Mouse (Mus musculus) lung, postnatal 0 days (tissue): ENCODE results near the gene Ablim2. TPM values are rescaled to one million over a fixed set of nuclear protein-coding genes. Genes with fewer than 3 reads are reported as not detected.
A peak's percentile ranks its signal among the peaks of the same experiment; 100 is the strongest.

Source experiments
- ATAC-seq: fragments of 200-750 bp; cut with Nextera tagmentation; 2 replicates; pipeline ENCODE4 v1.8.0; 2017; ENCODE audit warnings: moderate library complexity
- DNase-seq: peaks from one replicate; pipeline ENCODE4 v3.0.0-alpha.2; 2016; ENCODE audit warnings: low spot score
- H3K27ac ChIP-seq: fragments of 300-500 bp; sonication (generic); 2 replicates; pipeline ENCODE4 v1.5.1; 2014; ENCODE audit warnings: antibody characterized with exemption, mild to moderate bottlenecking, low read length, mixed read lengths
- H3K27me3 ChIP-seq: fragments of 300-500 bp; sonication (generic); replicated peaks from 2 replicates; pipeline ENCODE4 v1.6.1; 2014; ENCODE audit warnings: low read length, mixed read lengths; ENCODE audit not compliant: insufficient read depth
- H3K36me3 ChIP-seq: fragments of 300-500 bp; sonication (generic); 2 replicates; pipeline ENCODE4 v1.6.1; 2014; ENCODE audit warnings: low read length, mixed read lengths; ENCODE audit not compliant: insufficient read depth
- H3K4me1 ChIP-seq: fragments of 300-500 bp; sonication (generic); 2 replicates; pipeline ENCODE4 v1.6.1; 2014; ENCODE audit warnings: antibody characterized with exemption, low read depth, low read length, mixed read lengths; ENCODE audit not compliant: insufficient read depth
- H3K4me2 ChIP-seq: fragments of 300-500 bp; sonication (generic); replicated peaks from 2 replicates; pipeline ENCODE4 v1.6.1; 2014; ENCODE audit warnings: low read depth, mild to moderate bottlenecking, low read length, moderate library complexity, mixed read lengths
- H3K4me3 ChIP-seq: fragments of 300-500 bp; sonication (generic); 2 replicates; pipeline ENCODE4 v1.5.1; 2014; ENCODE audit warnings: low read depth, low read length
- H3K9ac ChIP-seq: fragments of 300-500 bp; sonication (generic); replicated peaks from 2 replicates; pipeline ENCODE4 v1.6.1; 2014; ENCODE audit warnings: low read depth, mild to moderate bottlenecking
- H3K9me3 ChIP-seq: fragments of 300-500 bp; sonication (generic); 2 replicates; pipeline ENCODE4 v1.6.1; 2016; ENCODE audit warnings: low read length, mixed read lengths
- CTCF ChIP-seq: IDR thresholded peaks from 2 replicates; pipeline ENCODE4 v1.5.1; 2016; ENCODE audit warnings: antibody characterized with exemption, mild to moderate bottlenecking
- EP300 ChIP-seq: IDR thresholded peaks from 2 replicates; pipeline ENCODE4 v1.6.1; 2016; ENCODE audit warnings: antibody characterized with exemption, mild to moderate bottlenecking, control low read depth
- WGBS: fragments of 180-500 bp; shearing (Covaris S2); extraction: QIAGEN DNeasy Blood & Tissue Kit; methylation state at CpG from one replicate; pipeline ENCODE4 v1.1.7; 2014; 5-methylcytosine and 5-hydroxymethylcytosine counted together
- polyA plus RNA-seq: library from polyadenylated mRNA; unstranded; fragments of >200 nt; fragmentation: Nextera tagmentation; extraction: Ambion mirVana; gene quantifications from 2 replicates; pipeline ENCODE4 v1.2.1, GENCODE M21; 2015

The Ablim2 gene
- polyA plus RNA-seq, 1 experiment from 2014 or later = 0.74 TPM

DNA sequence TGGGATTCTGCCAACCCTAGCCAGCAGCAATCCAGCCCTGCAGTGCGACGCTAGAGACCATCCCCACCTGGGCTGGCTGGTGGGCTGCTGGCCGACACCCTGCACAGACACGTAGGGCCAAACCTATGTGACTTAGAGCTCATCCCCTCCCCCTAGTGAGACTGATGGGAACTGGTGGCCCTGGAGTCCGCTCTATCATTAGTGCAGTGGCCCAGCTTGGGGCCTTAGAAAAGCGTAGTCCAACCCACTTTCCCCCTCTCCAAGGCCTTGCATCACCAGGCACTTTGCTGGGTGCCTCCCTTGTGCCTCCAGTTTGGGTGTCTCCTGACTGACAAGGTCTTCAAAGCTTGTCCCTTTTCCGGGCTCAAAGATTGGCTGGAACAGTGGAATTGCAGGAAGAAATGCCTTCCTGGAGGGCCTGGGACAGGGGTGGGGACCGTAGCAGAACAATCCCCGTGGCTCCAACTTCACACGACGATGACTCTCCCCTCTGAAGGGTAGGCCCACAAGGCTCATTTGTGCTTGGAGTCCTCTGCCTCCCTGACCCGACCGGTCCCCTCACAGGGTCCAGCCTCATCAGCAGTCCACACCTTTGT lies 16.4 kb upstream of the Ablim2 start:
- no peak overlapping the region for H3K4me3 ChIP-seq
- H3K4me2 ChIP-seq = no peak overlapping the region
- ATAC-seq = no peak
- 0 out of 2 replicates have a peak overlapping the region, but pooled peaks have one; percentile 51 for H3K27ac ChIP-seq
- WGBS = 35% methylated on average over 13 of the region's 13 CpGs
- H3K27me3 ChIP-seq = no peaks in the 10 kb centered on the region
- no peak for TF ChIP-seq EP300
- peak; percentile 31 for TF ChIP-seq CTCF
- H3K4me1 ChIP-seq = peaks cover 26% of the 10 kb centered on the region
- DNase-seq = peak; percentile 48
- H3K9ac ChIP-seq = no peak overlapping the region
- no peaks in the 10 kb centered on the region for H3K36me3 ChIP-seq
- H3K9me3 ChIP-seq = no peaks in the 10 kb centered on the region

GRCm38 (mm10) chr5:35743238-35743951 lies 14.3 kb upstream of the Ablim2 start:
- WGBS = 55% methylated on average over 8 of the region's 8 CpGs
- DNase-seq (peak; percentile 71), ATAC-seq (no peak)
- H3K9ac ChIP-seq = no peak overlapping the region
- H3K9me3 ChIP-seq = no peaks in the 10 kb centered on the region
- no peaks in the 10 kb centered on the region for H3K36me3 ChIP-seq
- TF ChIP-seq CTCF (no peak), EP300 (no peak)
- no peak overlapping the region for H3K4me3 ChIP-seq
- H3K4me2 ChIP-seq = no peak overlapping the region
- peaks cover 23% of the 10 kb centered on the region for H3K4me1 ChIP-seq
- H3K27me3 ChIP-seq = no peaks in the 10 kb centered on the region
- H3K27ac ChIP-seq = peak overlapping the region; percentile 51

DNA sequence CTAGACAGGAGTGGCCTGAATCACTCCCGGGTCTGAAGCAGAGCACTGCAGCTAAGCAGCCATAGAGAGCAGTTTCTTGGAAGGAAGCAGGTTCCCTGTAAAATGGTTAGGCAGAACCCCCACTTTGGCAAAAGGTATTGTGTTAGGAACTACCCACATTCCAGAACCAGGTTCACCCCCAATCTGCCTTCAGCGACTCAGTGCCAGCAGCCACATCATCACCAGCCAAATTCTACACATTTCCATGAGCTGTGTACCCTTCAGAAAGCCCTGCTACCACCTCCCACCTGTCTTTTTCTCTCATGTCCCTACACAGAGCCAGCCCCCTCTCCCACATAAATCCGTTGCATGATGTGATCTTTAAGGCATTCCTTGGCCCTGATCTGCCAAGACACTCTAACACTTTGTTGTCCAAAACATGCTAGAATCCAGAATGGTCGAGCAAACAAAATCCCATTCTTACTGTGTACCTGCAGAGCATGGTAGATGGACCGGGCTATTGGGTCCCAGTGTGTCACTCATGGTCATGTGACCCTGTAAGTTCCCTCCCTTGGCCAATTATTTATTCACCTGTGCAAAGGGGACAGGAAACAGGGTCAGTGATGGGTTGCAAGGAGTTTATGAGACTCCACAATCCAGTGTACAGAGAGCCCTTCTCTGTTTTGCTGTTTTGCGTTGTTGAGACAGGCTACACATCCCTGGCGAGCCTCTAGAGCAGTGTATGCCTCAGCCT lies 13.5 kb upstream of the Ablim2 start:
- no peak overlapping the region for H3K4me3 ChIP-seq
- ATAC-seq = no peak
- no peaks in the 10 kb centered on the region for H3K27me3 ChIP-seq
- H3K9me3 ChIP-seq = no peaks in the 10 kb centered on the region
- peaks cover 23% of the 10 kb centered on the region for H3K4me1 ChIP-seq
- 75% methylated on average over 7 of the region's 7 CpGs for WGBS
- H3K27ac ChIP-seq = peak overlapping the region; percentile 51; the same call in 1 of the 2 replicates
- H3K36me3 ChIP-seq = no peaks in the 10 kb centered on the region
- TF ChIP-seq EP300 = no peak
- TF ChIP-seq CTCF = no peak
- H3K4me2 ChIP-seq = no peak overlapping the region
- no peak overlapping the region for H3K9ac ChIP-seq
- no peak for DNase-seq

- WGBS = 84% methylated on average over 5 of the region's 5 CpGs
- H3K4me3 ChIP-seq = no peak overlapping the region
- H3K4me2 ChIP-seq = no peak overlapping the region
- no peaks in the 10 kb centered on the region for H3K9me3 ChIP-seq
- H3K9ac ChIP-seq = no peak overlapping the region
- no peaks in the 10 kb centered on the region for H3K27me3 ChIP-seq
- TF ChIP-seq EP300 = no peak
- no peak for TF ChIP-seq CTCF
- no peaks in the 10 kb centered on the region for H3K36me3 ChIP-seq
- H3K4me1 ChIP-seq = peaks cover 15% of the 10 kb centered on the region
- H3K27ac ChIP-seq = no peak overlapping the region
- DNase-seq (no peak), ATAC-seq (no peak)
Measured at GRCm38 (mm10) chr5:35745406-35745805, 12.3 kb upstream of the Ablim2 start.

GRCm38 (mm10) chr5:35746910-35747309 lies 10.8 kb upstream of the Ablim2 start:
- WGBS = 18% methylated on average over 4 of the region's 4 CpGs

DNA sequence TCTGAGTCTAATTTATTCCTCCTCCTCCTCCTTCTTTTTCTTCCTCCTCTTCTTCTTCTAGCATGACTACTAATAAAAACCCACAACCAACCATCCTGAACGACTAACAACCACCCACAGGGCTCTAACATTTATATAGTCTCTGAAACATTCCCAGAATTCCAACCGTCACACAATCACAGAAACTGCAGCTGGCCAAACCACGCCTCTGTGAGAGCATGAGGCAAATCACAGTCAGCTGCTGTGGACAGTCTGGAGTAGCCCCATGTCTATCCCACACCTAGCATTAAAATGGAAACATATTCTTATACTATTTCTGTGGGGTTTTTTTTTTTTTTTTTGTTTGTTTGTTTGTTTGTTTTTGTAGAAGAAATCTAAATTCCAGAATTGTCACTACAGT lies 8.3 kb upstream of the Ablim2 start:
- no peak for TF ChIP-seq EP300
- no peak for TF ChIP-seq CTCF
- no peaks in the 10 kb centered on the region for H3K4me1 ChIP-seq
- no peaks in the 10 kb centered on the region for H3K27me3 ChIP-seq
- no peak overlapping the region for H3K4me2 ChIP-seq
- WGBS = 54% methylated on average over 3 of the region's 3 CpGs
- H3K9ac ChIP-seq = no peak overlapping the region
- DNase-seq = no peak
- no peak for ATAC-seq
- H3K4me3 ChIP-seq = no peak overlapping the region
- H3K36me3 ChIP-seq = no peaks in the 10 kb centered on the region
- no peaks in the 10 kb centered on the region for H3K9me3 ChIP-seq
- H3K27ac ChIP-seq = no peak overlapping the region

More at GRCm38 (mm10) chr5:35746910-35747309, 10.8 kb upstream of the Ablim2 start:
- Histone ChIP-seq H3K27me3 (no peaks in the 10 kb centered on the region), H3K9me3 (no peaks in the 10 kb centered on the region), H3K27ac (no peak overlapping the region), H3K4me3 (no peak overlapping the region), H3K4me2 (no peak overlapping the region), H3K36me3 (no peaks in the 10 kb centered on the region), H3K4me1 (peaks cover 1% of the 10 kb centered on the region), H3K9ac (no peak overlapping the region)
- TF ChIP-seq CTCF (peak; percentile 88), EP300 (peak; percentile 24; the same call in 1 of the 2 replicates)
- DNase-seq (peak; percentile 64), ATAC-seq (peak; percentile 25)
